Mouse (Mus musculus) lung, adult 10 weeks (tissue): ENCODE data around the gene Btbd35f26. TPM values are rescaled to one million over a fixed set of nuclear protein-coding genes. Genes with fewer than 3 reads are reported as not detected.

Experiments used
- polyA plus RNA-seq: library from polyadenylated mRNA; stranded (reverse); fragments of 350-450 nt; fragmentation: Illumina TruSeq; extraction: RNeasy Lipid Tissue Mini Kit (QIAGEN cat#74804); gene quantifications from one replicate; pipeline ENCODE4 v1.2.3, GENCODE M21; 2014; ENCODE audit warnings: low read depth, low replicate concordance; ENCODE audit not compliant: insufficient read depth

The Btbd35f26 gene
- not detected for polyA plus RNA-seq

DNA sequence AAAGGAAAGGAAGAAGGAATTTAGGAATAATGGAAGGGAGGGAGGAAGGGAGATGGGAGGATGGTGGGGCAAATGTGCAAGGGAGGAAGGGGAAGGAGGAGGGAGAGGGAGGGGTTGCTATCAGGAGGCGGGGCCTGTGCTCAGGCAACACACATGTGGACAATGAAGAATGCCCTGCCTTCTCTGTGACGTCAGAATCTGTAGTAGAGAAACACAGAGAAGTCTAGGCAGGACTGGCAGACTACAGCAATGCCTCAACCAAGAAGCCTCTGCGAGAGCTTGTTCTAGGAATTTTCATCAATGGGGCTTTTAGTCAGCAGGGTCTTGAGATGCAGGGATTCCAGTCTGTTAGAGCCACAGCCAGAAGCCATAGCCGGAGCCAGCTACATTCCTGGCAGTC, at the start of gene Btbd35f26:
Gene Btbd35f26, plus strand, starts transcription at position 301 of the 400 bp plus-strand sequence.

DNA sequence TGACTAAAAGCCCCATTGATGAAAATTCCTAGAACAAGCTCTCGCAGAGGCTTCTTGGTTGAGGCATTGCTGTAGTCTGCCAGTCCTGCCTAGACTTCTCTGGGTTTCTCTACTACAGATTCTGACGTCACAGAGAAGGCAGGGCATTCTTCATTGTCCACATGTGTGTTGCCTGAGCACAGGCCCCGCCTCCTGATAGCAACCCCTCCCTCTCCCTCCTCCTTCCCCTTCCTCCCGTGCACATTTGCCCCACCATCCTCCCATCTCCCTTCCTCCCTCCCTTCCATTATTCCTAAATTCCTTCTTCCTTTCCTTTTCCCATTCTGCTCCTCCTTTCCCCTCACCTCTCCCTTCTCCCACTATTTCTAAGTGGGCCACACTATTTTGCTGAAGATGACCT, 47.6 kb downstream of the Btbd35f26 start, which contains the start of gene Btbd35f19:
Gene Btbd35f19, minus strand, starts transcription at position 101 of the 400 bp plus-strand sequence.

Other genes starting within 250 kb of the Btbd35f26 start
- gene Btbd35f29, start 218.8 kb upstream of the Btbd35f26 start, polyA plus RNA-seq = not detected
- not detected for gene Spin2f, start 82.6 kb upstream of the Btbd35f26 start, polyA plus RNA-seq
- not detected for gene Btbd35f19, start 47.5 kb downstream of the Btbd35f26 start, polyA plus RNA-seq
- not detected for gene Gm21883, start 237.8 kb downstream of the Btbd35f26 start, polyA plus RNA-seq